Mouse (Mus musculus) heart, adult 10 weeks (tissue): ENCODE results near the gene Nynrin. TPM values are rescaled to one million over a fixed set of nuclear protein-coding genes. Genes with fewer than 3 reads are reported as not detected.

Experiments
- polyA plus RNA-seq: library from polyadenylated mRNA; stranded (reverse); fragments of 350-450 nt; fragmentation: Illumina TruSeq; extraction: RNeasy Lipid Tissue Mini Kit (QIAGEN cat#74804); gene quantifications from one replicate; pipeline ENCODE4 v1.2.3, GENCODE M21; 2014; ENCODE audit warnings: low read depth, low replicate concordance

Nynrin gene
- polyA plus RNA-seq = 3.8 TPM

DNA sequence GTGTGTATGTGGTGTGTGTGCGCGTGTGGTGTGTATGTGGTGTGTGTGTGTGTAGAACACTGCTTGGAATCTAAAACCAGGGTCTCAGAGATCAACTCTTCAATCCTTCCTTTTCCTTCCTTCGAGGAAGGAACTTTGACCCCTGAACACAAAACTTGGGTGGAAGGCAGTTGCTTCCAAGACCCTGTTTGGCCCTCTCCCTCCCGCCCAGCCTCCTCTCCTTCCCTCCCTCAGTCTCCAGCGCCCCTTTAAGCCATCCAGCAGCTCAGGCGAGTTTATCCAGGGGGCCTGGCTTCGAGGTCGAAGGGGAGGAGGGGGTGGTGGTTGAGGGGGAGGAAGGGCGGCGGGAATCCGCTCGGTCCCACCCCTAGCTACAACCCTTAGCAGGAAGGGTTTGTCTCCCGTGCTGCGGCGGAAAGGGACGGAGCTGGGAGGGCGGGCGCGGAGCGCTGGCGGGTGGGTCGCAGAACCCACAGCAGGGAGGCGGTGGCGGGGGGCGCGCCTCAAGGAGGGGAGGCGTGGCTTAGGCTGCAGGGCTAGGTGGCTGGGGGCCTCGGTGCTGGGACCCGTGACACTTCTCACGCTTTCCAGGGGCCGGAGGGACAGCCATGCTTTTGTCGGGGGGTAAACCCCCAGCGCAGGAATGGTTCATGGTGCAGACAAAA is at the start of gene Nynrin:
Nynrin (plus strand) TSS at position 390 of the 665 bp plus-strand sequence.

GRCm38 (mm10) chr14:55822991-55823762 is 30.6 kb upstream of the Nynrin start, which contains the start of gene Nfatc4:
Gene Nfatc4, plus strand, starts transcription at chr14:55823144.

DNA sequence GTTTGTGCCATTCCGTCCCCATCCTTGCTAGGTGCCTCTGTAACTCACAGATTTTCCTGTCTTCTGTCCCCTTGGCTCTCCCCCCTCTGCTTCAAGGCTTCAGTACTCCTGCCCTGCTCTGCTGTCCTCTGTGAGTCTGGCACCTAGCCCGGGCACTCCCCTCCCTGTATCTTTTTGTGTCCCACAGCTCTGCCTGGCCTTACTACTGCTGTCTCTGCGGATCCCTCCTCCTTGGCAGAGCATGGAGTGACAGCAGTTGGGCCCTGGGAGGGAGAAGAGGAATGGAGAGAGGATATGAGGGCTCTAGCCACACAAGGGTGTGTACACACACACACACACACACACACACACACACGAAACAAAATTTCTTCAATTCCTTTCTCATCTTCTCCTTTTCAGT is 30.4 kb downstream of the Nynrin start, which contains the start of gene Cbln3:
Cbln3 (minus strand) TSS at position 227 of the 400 bp plus-strand sequence.

GRCm38 (mm10) chr14:55884713-55885113 is 30.9 kb downstream of the Nynrin start, which contains the start of gene Khnyn:
Gene Khnyn, plus strand, starts transcription at chr14:55884947.

DNA sequence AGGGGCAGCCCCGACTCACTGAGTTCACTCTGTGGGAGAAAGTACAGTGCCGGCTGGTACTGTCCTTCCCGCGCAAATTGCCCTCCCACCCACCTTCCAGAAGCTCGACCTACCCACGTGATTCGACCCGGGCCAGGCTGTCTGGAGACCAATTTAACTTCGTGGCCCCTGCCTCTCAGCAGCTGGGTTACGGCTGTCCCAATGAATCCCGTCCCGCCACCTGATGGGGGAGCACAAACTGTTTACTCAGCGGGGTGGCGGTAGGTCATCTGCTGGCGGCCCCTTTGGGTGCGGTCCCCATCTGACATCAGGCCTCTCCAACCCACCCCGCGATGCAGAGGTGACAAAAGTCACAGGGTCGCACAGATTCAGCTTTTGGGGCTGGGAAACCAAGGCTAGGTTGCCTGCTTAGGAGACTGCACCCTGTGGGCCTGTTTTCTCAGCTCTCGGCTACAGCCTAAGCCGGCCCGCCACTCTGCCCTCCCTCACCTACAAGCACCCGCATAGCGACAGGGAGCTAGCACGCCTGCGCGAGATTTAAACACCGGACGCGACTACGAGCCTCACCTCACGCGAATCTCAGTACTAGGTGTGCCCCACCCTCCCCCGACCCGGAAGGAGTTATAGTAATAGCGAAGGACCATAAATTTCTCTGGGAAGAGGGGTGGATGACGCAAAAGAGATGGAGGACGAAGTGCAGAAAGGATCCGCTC is 46.0 kb downstream of the Nynrin start, which contains the start of gene Sdr39u1:
Sdr39u1 (minus strand) TSS at position 593 of the 713 bp plus-strand sequence.

Other genes with a start within 250 kb of the Nynrin start
- 0.26 TPM for gene Rec8, start 236.0 kb upstream of the Nynrin start, polyA plus RNA-seq
- gene Ipo4, start 218.1 kb upstream of the Nynrin start, polyA plus RNA-seq = 40.5 TPM
- 2.1 TPM for gene Gm49378, start 216.1 kb upstream of the Nynrin start, polyA plus RNA-seq
- gene Tm9sf1, start 210.2 kb upstream of the Nynrin start, polyA plus RNA-seq = 38.9 TPM
- 0.45 TPM for gene Tssk4, start 203.8 kb upstream of the Nynrin start, polyA plus RNA-seq
- 61.1 TPM for gene Mdp1, start 193.5 kb upstream of the Nynrin start, polyA plus RNA-seq
- 16.2 TPM for gene Gmpr2, start 182.1 kb upstream of the Nynrin start, polyA plus RNA-seq
- gene Nedd8, start 181.9 kb upstream of the Nynrin start, polyA plus RNA-seq = 153 TPM
- 12.6 TPM for gene Tinf2, start 172.2 kb upstream of the Nynrin start, polyA plus RNA-seq
- 0.21 TPM for gene Tgm1, start 140.1 kb upstream of the Nynrin start, polyA plus RNA-seq
- 15.7 TPM for gene Rabggta, start 131.7 kb upstream of the Nynrin start, polyA plus RNA-seq
- gene Dhrs1, start 108.3 kb upstream of the Nynrin start, polyA plus RNA-seq = 55.4 TPM
- 10.6 TPM for gene Nop9, start 108.3 kb upstream of the Nynrin start, polyA plus RNA-seq
- 6.6 TPM for gene Cideb, start 95.6 kb upstream of the Nynrin start, polyA plus RNA-seq
- not detected for gene Ltb4r2, start 92.6 kb upstream of the Nynrin start, polyA plus RNA-seq
- 0.45 TPM for gene Ltb4r1, start 88.0 kb upstream of the Nynrin start, polyA plus RNA-seq
- gene Adcy4, start 69.9 kb upstream of the Nynrin start, polyA plus RNA-seq = 21.5 TPM
- 3.1 TPM for gene Ripk3, start 65.1 kb upstream of the Nynrin start, polyA plus RNA-seq
- gene Nfatc4, start 30.9 kb upstream of the Nynrin start, polyA plus RNA-seq = 5.2 TPM
- not detected for gene Cbln3, start 30.4 kb downstream of the Nynrin start, polyA plus RNA-seq
- 13.0 TPM for gene Khnyn, start 30.9 kb downstream of the Nynrin start, polyA plus RNA-seq
- gene Sdr39u1, start 46.3 kb downstream of the Nynrin start, polyA plus RNA-seq = 150 TPM
- 2.4 TPM for gene Cma1, start 90.7 kb downstream of the Nynrin start, polyA plus RNA-seq
- not detected for gene Cma2, start 97.0 kb downstream of the Nynrin start, polyA plus RNA-seq
- not detected for gene Mcpt1, start 164.0 kb downstream of the Nynrin start, polyA plus RNA-seq
- not detected for gene Mcpt9, start 176.5 kb downstream of the Nynrin start, polyA plus RNA-seq
- not detected for gene Mcpt2, start 188.0 kb downstream of the Nynrin start, polyA plus RNA-seq
- 3.5 TPM for gene Mcpt4, start 208.3 kb downstream of the Nynrin start, polyA plus RNA-seq
- not detected for gene Mcpt8, start 231.3 kb downstream of the Nynrin start, polyA plus RNA-seq
- gene Ctsg, start 248.6 kb downstream of the Nynrin start, polyA plus RNA-seq = not detected